In genomic region chr10:33623577-33623991, GRCm38 (mm10) we compare ENCODE assay signal across 11 mouse cellular contexts. TPM values are rescaled to one million over a fixed set of nuclear protein-coding genes. Genes with fewer than 3 reads are reported as not detected.
DNase-seq lines count a peak whose midpoint lies in the region; ATAC-seq and TF ChIP-seq lines count a peak whose summit lies in the region.
"Had no signal": no experiment of that assay in that cellular context is flagged by ENCODE, and none has a peak within 500 bp of the region (broad histone marks: within the 10 kb centered on the region; RNA-seq: fewer than 3 reads in every experiment).

No protein-coding gene starts in this region.

- peak overlapping the region; percentile 97 for H3K27ac ChIP-seq in left cerebral cortex, adult 2 months
- H3K27ac ChIP-seq in forebrain, embryonic 10.5 days = no peak overlapping the region
- H3K27ac ChIP-seq in intestine, embryonic 16.5 days (ENCODE audit: low read length) = no peak overlapping the region
- H3K27ac ChIP-seq in olfactory bulb, adult 2 months (ENCODE audit: insufficient read depth, low read depth, low read length) = peak overlapping the region; percentile 100
- H3K27ac ChIP-seq in gastrocnemius, adult 2 months = no peak overlapping the region
- H3K27ac ChIP-seq: macrophage had no signal

- peaks cover 23% of the 10 kb centered on the region for H3K27me3 ChIP-seq in forebrain, embryonic 10.5 days (ENCODE audit: poor library complexity, severe bottlenecking)
- no peaks in the 10 kb centered on the region for H3K27me3 ChIP-seq in intestine, embryonic 16.5 days (replicated peaks; ENCODE audit: control insufficient read depth, insufficient read depth, low read length)

- no peak for TF ChIP-seq POLR2A in olfactory bulb, adult 2 months (IDR thresholded peaks at IDR 0.05; ENCODE audit: insufficient read depth, low read depth, low read length)

- H3K9me3 ChIP-seq in forebrain, embryonic 10.5 days = no peaks in the 10 kb centered on the region
- H3K9me3 ChIP-seq in intestine, embryonic 16.5 days (ENCODE audit: control insufficient read depth, low read length) = no peaks in the 10 kb centered on the region

- H3K36me3 ChIP-seq in forebrain, embryonic 10.5 days (replicated peaks) = no peaks in the 10 kb centered on the region
- H3K36me3 ChIP-seq in intestine, embryonic 16.5 days (ENCODE audit: control insufficient read depth, insufficient read depth, low read length) = no peaks in the 10 kb centered on the region

- DNase-seq in left cerebral cortex, adult 2 months (ENCODE audit: extremely low spot score in 1 of 2, low spot score in 2 of 2) = peak; percentile 29 to 38
- no peak for DNase-seq in left cerebral cortex, postnatal 4 days
- DNase-seq in forebrain, embryonic 10.5 days (ENCODE audit: extremely low spot score, low spot score) = no peak
- no peak for DNase-seq in gastrocnemius, adult 2 months
- no peak for DNase-seq in kidney, postnatal 25 days
- DNase-seq in heart, postnatal 14 days = no peak
- DNase-seq: kidney, adult 8-10 months had no signal

- H3K4me3 ChIP-seq in left cerebral cortex, adult 2 months = peak overlapping the region; percentile 63
- peak overlapping the region; percentile 62 for H3K4me3 ChIP-seq in forebrain, embryonic 10.5 days
- H3K4me3 ChIP-seq in intestine, embryonic 16.5 days (ENCODE audit: low read length) = no peak overlapping the region
- peak overlapping the region; percentile 97 for H3K4me3 ChIP-seq in olfactory bulb, adult 2 months (ENCODE audit: insufficient read depth, low read depth, low read length)
- H3K4me3 ChIP-seq in gastrocnemius, adult 2 months = no peak overlapping the region

- H3K4me1 ChIP-seq in forebrain, embryonic 10.5 days = peaks cover 10% of the 10 kb centered on the region
- no peaks in the 10 kb centered on the region for H3K4me1 ChIP-seq in intestine, embryonic 16.5 days (ENCODE audit: control insufficient read depth, insufficient read depth, low read length)
- peaks cover 4% of the 10 kb centered on the region; the same call in 1 of the 2 replicates for H3K4me1 ChIP-seq in olfactory bulb, adult 2 months (ENCODE audit: control insufficient read depth, insufficient read depth, low read length)

- intact Hi-C loops in left cerebral cortex, adult 2 months (cut with DNase I) = loop anchor here (5.0 to 10.0 kb wide), 4 partner anchors 66 to 739 kb away; no protein-coding TSS in a partner anchor
- intact Hi-C loops in left cerebral cortex, postnatal 4 days (cut with DNase I) = no loop called here
- intact Hi-C loops in gastrocnemius, adult 2 months (cut with DNase I) = no loop called here
- intact Hi-C loops in heart, postnatal 14 days (cut with DNase I) = no loop called here

- no peak overlapping the region for H3K9ac ChIP-seq in intestine, embryonic 16.5 days (ENCODE audit: low read depth, low read length)

- no peak for TF ChIP-seq CTCF in left cerebral cortex, adult 2 months (IDR thresholded peaks at IDR 0.05)
- no peak for TF ChIP-seq CTCF in olfactory bulb, adult 2 months (IDR thresholded peaks at IDR 0.05; ENCODE audit: insufficient read depth, low read depth, low read length)
- TF ChIP-seq CTCF in gastrocnemius, adult 2 months (IDR thresholded peaks at IDR 0.05) = no peak

- ATAC-seq in intestine, embryonic 16.5 days = 0 out of 2 replicates have a peak, but pooled peaks have one; percentile 7

- no peak overlapping the region for H3K4me2 ChIP-seq in intestine, embryonic 16.5 days (ENCODE audit: low read depth, low read length)

- WGBS in forebrain, embryonic 10.5 days = 17% methylated on average over 6 of the region's 6 CpGs
- 29% methylated on average over 6 of the region's 6 CpGs for WGBS in intestine, embryonic 16.5 days
- 9% methylated on average over 6 of the region's 6 CpGs for WGBS in olfactory bulb, adult 2 months

RNA-seq across cellular contexts. Expression of gene Clvs2, which starts 1.0 kb away (rescaled TPM):
- total RNA-seq in left cerebral cortex, adult 2 months (2021) = 10 to 100 TPM; 63.0 to 66.6 TPM
- total RNA-seq in left cerebral cortex, postnatal 4 days (2021) = 10 to 100 TPM; 62.4 to 76.9 TPM
- 0.16 and 0.63 TPM in 2 replicates for polyA plus RNA-seq in forebrain, embryonic 10.5 days (2016; fragmentation: Nextera tagmentation; extraction: Ambion mirVana)
- 0.55 and 0.62 TPM in 2 replicates for polyA plus RNA-seq in intestine, embryonic 16.5 days (2015; fragmentation: Nextera tagmentation; extraction: Ambion mirVana)
- not detected in 2 replicates for polyA plus RNA-seq in olfactory bulb, adult 2 months (2012; ENCODE audit: insufficient read depth, insufficient read length, low replicate concordance, missing spikeins)
- not detected for total RNA-seq in gastrocnemius, adult 2 months (2021)
- not detected for total RNA-seq in heart, postnatal 14 days (2021)
- total RNA-seq: common myeloid progenitor, adult 5-6 weeks had no signal
- polyA plus RNA-seq: macrophage had no signal

Comparison
In these comparisons a context has a peak if more than half of its experiments do, and no peak if none do; other contexts are left out.
1. DNase-seq: peak in left cerebral cortex, adult 2 months (2 of 2); none in left cerebral cortex, postnatal 4 days (single experiment), forebrain, embryonic 10.5 days (single experiment), gastrocnemius, adult 2 months (single experiment), kidney, postnatal 25 days (0 of 2) and heart, postnatal 14 days (0 of 2).
2. H3K27ac ChIP-seq: peak in left cerebral cortex, adult 2 months (single experiment) and olfactory bulb, adult 2 months (single experiment); none in forebrain, embryonic 10.5 days (single experiment), intestine, embryonic 16.5 days (single experiment) and gastrocnemius, adult 2 months (single experiment).
3. H3K4me3 ChIP-seq: peak in left cerebral cortex, adult 2 months (single experiment), forebrain, embryonic 10.5 days (single experiment) and olfactory bulb, adult 2 months (single experiment); none in intestine, embryonic 16.5 days (single experiment) and gastrocnemius, adult 2 months (single experiment).
4. RNA of gene Clvs2, which starts 1.0 kb away (total RNA-seq): 62.4 to 76.9 TPM in left cerebral cortex, postnatal 4 days and 63.0 to 66.6 TPM in left cerebral cortex, adult 2 months; not detected in gastrocnemius, adult 2 months and not detected in heart, postnatal 14 days; every median in the first group is over 10 times any median in the second.